Mouse (Mus musculus) adrenal gland, postnatal 14 days (tissue): Measurements from ENCODE around the gene H2-M10.6. TPM values are rescaled to one million over a fixed set of nuclear protein-coding genes. Genes with fewer than 3 reads are reported as not detected.
A peak's percentile ranks its signal among the peaks of the same experiment; 100 is the strongest.
"Not testable (repeated sequence)": the region's sequence is repeated elsewhere in the genome, so short reads cannot be mapped to it uniquely, and the experiment has no call there.

Experiments
- DNase-seq: peaks from one replicate; pipeline ENCODE4 v3.0.0; 2021; ENCODE audit warnings: mixed read lengths
- long read RNA-seq, 2 experiments: library from polyadenylated mRNA; stranded (forward); transcript quantifications; one replicate each; pipeline ENCODE4 v2.0.0; 2021
- total RNA-seq: library from RNA; stranded (reverse); gene quantifications from 2 replicates; pipeline ENCODE4 v1.2.3, GENCODE M21; 2021

Gene H2-M10.6
- total RNA-seq = not detected in 2 replicates
- long read RNA-seq, experiment 1 = 0 reads
- long read RNA-seq, experiment 2 = 0 reads

DNA sequence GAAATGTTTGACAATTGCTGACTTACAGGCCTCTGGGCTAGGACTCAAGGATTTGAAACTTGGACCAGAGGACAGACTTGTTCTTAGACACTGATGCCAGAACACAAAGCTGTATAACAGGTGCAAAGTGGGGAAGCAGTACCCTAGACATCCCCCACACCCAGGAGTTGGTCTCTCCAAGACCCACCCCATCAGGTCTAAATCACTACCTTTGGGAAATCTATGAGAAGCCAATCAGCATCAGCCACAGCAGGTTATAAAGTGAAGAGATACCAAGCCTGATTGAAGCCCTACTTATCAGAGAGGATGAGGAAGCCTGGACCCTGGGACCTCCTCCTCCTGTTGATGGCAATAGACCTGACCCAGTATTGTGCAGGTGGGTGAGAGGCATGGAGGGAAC, at the start of gene H2-M10.6:
Gene H2-M10.6 (plus strand): TSS at position 301 of the 400 bp plus-strand sequence.
- DNase-seq = no peak

DNA sequence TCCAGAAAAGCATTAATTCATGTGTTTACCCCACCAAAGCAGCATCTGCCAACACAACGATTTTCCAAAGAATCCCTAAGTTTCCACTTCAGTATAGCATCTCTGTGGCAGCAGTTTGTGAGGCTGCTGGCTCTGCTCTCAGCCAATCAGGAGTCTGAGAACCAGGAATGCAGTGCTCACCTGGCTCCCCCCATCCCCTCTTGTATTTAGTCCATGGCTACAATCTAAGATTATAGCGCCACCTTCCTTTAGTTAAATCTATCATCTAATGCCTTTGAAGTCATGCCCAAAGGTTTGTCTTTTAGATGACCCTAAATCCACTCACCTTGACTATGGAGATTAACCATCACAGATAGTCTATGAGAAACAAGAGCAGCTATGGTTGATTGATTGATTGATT, 48.2 kb upstream of the H2-M10.6 start:
- no peak for DNase-seq

DNA sequence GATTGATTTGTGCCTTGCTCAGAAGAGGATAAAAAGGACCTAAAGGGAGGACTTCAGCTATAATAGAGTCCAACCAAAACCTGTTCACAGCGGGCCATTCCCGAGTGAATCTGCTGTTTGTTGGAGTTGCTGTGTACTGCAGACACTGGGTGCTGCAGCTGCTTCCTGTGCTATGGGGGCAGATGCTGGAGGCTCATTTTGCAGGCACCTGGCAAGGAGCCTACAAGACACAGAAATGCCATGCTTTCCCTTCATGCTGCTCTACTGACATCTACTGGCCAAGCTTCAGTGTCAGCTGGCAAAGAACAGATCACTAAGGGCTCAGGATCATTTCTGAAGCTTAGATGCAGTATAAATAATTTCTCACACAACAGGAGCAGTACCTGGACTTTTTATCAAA, 47.7 kb upstream of the H2-M10.6 start:
- DNase-seq = peak; percentile 14

DNA sequence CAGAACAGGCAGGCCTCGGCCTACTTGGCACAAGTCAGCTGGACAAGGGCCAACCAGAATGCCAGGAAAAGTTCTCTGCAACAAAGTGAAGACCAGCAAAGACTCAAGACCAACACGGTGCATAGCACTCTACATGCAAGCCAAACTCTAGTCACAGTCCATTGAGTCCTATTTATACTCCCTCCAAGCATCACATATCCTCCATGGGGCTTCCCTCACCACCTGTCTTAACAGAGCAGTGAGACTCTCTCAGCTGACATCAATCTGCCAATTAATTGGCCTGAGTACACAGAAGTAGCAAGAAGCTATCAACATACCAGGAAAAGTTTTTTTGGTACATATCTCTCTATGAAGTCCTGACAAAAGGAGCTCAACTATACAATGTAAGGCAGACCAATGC, 46.6 kb upstream of the H2-M10.6 start:
- peak; percentile 31 for DNase-seq

DNA sequence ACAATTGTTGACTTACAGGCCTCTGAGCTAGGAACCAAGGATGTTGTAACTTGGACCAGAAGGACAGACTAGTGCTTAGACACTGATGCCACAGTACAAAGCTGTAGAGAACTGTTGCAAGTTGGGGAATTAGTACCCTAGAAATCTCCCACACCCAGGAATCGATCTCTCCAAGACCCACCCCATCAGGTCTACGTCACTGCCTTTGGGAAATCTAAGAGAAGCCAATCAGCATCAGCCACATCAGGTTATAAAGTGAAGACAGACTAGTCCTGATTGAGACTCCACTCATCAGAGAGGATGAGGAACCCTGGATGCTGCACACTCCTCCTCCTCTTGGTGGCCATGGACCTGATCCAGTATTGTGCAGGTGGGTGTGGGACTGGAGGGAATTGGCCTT, 39.4 kb upstream of the H2-M10.6 start, which contains the start of gene H2-M10.5:
Gene H2-M10.5 (plus strand): TSS at position 301 of the 400 bp plus-strand sequence.
- not testable (repeated sequence) for DNase-seq

DNA sequence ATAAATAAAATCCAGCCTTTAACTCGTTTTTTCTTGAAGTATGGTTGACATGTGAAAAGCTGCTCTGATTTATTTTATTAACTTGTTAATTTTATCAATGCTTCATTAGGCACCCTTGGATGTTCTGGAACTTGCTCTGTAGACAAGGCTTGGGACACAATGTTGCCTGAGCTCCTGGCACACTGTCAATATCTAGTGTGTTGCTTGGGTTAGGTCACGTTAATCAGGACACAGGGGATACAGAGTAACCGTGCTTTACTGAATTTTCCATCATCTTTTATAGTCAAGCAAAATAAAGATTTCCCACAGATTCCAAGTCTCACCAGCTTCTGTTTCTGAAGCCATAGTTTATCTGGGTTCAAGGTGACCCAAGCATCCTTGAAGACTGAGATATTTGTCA, 30.4 kb upstream of the H2-M10.6 start:
- no peak for DNase-seq

DNA sequence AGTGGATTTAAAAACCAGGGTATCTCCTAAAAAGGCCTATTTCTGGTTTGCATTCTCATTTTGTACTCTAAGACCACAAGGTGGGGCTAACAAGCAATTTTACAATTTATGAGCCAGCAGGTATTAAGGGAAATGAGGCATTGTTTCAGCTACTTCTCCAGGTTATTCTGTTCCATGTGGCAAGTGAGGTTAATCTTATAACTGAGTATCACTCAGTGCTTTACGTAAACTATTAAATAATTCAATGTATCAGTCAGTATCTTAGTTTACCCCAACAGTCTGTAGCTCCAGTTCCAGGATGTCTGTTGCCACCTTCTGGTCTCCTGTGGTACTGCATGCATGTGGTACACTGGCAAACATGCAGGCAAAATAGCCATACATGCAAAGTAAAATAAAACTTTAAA, 25.5 kb upstream of the H2-M10.6 start:
- peak; percentile 25 for DNase-seq

DNA sequence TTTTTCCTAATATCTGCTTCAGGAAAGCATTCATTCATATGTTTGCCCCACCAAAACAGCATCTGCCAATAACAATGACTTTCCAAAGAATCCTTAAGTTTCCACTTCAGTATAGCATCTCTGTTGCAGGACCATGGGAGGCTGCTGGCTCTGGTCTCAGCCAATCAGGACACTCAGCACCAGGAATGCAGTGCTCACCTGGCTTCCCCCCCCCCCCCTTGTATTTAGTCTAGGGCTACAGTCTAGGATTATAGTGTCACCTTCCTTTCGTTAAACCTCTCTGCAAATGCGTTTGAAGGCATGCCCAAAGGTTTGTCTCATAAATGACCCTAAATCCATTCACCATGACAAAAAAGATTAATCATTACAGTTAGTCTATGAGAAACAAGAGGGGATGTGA, 23.6 kb upstream of the H2-M10.6 start:
- DNase-seq = no peak

DNA sequence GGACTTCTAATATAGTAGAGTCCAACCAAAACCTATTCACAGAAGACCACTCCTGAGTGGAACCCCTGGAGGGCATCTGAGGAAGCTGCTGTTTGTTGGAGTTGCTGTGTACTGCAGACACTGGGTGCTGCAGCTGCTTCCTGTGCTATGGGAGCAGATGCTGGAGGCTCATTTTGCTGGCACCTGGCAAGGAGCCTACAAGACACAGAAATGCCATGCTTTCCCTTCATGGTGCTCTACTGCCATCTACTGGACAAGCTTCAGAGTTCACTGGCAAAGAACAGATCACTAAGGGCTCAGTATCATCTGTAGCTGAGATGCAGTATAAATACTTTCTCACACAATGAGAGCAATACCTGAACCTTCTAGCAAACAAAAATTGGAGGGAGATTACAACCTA, 23.2 kb upstream of the H2-M10.6 start:
- DNase-seq = peak; percentile 82

DNA sequence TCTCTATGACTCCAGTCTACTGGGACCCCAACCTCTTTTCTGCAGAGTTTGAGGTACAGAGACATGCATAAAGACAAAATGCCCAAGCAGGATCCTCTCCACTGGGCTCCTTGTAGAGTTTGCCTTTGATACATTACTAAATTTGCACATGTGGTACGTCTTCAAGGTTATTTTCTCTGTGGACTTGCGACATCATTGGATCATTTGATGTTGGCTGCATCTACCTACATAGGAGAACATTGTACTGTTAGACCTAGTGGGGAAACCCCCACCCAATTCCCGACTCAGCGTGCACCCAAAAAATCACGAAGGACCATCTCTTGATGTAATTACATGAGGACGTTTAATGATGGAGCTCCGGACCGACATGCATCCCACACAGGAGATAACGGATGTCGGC, 12.5 kb upstream of the H2-M10.6 start:
- DNase-seq = no peak

DNA sequence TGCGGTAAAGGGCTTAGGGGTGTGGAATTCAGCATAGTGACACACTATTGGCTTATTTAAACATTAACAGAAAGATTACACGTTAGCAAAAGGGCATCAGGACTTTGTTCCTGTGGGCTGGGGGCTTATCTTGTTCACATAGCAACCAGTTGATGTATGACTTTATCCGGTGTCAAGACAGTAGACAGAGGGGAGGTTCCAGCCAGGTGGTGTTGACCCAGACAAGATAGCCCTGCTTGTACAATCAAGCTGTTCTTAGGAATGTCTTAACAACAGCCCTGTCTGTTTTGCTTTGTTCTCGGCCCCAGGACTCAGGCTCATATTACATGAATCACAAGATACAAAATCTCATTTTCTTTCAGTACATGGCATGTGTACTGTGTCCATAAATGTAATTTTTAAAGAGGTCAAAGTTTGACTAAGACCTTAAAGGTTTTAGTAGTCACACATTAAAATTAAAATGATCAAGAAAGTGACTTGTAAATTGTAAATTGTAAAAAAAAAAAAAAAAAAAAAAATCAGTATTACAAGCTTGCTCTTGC, 12.0 kb upstream of the H2-M10.6 start:
- DNase-seq = not testable (repeated sequence)

DNA sequence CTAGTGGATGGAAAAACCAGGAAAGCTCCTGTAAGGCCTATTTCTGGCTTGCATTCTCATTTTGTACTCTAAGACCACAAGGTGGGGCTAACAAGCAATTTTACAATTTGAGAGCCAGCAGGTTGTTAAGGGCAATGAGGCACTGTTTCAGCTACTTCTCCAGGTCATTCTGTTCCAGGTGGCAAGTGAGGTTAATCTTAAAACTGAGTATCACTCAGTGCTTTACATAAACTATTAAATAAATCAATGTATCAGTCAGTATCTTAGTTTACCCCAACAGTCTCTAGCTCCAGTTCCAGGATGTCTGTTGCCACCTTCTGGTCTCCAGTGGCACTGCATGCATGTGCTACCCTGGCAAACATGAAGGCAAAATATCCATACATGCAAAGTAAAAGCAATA, 12.0 kb downstream of the H2-M10.6 start:
- peak; percentile 62 for DNase-seq

DNA sequence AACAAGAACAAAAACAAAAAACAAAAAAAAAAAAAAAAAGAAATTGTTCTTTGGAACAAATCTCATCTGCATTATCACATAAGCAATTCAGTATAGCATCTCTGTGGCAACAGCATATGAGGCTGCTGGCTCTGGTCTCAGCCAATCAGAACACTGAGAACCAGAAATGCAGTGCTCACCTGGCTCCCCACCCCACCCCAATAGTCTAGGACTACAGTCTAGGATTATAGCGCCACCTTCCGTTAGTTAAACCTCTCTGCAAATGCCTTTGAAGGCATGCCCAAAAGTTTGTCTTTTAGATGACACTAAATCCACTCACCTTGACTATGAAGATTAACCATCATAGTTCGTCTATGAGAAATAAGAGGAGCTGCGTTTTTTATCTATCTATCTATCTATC, 13.6 kb downstream of the H2-M10.6 start:
- no peak for DNase-seq

DNA sequence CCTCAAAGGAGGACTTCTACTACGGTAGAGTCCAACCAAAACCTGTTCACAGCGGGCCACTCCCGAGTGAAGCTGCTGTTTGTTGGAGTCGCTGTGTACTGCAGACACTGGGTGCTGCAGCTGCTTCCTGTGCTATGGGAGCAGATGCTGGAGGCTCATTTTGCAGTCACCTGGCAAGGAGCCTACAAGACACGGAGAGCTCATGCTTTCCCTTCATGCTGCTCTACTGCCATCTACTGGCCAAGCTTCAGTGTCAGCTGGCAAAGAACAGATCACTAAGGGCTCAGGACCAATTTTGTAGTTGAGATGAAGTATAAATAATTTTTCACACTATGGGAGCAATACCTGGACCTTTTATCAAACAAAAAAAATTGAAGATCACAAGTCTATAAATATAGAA, 14.0 kb downstream of the H2-M10.6 start:
- DNase-seq = peak; percentile 90

DNA sequence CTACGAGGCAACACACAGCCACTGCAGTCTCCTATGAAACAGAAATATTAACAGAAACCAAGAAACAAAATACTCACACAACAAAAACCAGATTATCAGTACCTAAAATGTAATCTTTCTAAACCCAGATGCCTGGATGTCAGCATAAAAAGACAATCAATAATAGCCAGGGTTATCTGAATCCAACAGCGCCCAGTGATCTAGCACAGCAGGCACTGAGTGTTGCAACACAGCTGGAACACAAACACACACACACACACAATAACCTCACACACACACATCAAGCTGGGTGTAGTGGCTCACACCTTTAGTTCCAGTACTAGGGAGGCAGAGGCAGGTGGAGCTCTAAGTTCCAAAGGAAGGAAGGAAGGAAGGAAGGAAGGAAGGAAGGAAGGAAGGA, 16.5 kb downstream of the H2-M10.6 start:
- no peak for DNase-seq

DNA sequence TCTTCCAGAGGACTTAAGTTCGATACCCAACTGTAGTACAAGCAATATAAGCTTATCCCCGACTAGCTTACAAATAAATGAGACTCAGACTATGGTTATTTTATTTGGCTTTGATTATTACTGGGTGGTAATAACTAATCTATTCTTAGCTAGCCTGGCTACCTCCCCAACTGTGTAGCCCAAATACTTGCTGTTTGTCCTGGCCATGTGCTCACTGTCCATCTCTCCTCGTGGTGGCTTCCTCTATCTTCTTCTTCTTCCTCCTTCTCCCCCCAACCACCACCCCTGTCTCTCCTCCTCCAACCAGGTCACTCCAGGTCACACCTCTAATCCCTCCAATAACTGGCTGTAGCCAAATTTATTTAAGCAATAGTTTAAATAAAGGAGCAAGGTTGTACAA, 18.5 kb downstream of the H2-M10.6 start:
- DNase-seq = no peak

DNA sequence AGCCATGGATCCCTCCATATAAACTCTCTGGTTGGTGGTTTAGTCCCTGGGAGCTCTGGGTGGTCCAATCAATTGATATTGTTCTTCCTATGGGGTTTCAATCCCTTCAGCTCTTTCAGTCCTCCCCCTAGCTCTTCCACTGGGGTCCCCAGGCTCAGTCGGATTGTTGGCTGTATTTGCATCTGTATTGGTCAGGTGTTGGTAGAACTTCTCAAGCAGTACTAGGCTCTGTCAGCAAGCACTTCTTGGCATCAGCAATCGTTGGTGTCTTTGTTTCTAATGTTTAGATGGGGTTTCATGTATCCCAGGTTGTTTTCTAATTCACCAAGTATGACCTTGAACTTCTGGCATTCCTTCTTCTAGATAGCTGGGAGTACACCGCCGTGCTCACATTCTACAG, 20.7 kb downstream of the H2-M10.6 start:
- no peak for DNase-seq

DNA sequence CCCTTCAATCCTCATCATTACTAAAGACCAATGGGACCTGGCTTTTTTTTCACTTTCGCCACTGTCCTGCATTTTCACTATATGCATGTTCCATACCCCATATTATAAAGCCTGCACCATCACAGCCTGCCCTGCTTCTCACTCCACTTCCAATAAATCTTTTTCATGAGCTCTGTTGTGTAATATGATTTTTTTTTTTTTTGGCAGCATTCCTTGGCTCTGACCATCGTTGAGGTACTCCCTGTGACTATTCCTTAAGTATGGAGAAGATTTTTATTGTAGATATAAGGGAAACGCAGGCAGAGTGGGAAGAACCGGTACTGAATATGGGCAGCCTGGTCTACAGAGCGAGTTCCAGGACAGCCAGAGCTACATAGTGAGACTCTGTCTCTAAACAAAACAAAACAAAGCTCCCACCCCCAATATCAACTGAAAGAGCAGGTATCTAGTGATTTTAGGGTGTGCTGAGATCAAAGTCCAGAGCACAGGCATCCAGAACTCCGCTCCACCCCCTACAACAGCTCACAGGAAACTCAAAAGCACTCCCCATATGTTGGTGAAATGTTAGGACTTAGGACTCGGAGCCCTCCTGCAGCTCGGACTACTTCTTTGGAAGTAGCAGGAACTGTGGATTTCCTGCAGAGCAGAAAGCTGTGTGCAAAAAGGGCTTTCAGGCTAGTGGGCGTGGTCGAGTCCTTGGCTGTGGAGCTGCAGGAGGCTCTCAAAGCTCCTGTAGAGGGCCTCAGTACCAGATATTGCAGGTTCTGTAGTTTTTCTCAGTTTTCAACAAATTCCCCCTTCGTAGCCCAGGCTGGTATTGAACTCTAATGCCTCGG, 23.8 kb downstream of the H2-M10.6 start:
- peak; percentile 79 for DNase-seq

DNA sequence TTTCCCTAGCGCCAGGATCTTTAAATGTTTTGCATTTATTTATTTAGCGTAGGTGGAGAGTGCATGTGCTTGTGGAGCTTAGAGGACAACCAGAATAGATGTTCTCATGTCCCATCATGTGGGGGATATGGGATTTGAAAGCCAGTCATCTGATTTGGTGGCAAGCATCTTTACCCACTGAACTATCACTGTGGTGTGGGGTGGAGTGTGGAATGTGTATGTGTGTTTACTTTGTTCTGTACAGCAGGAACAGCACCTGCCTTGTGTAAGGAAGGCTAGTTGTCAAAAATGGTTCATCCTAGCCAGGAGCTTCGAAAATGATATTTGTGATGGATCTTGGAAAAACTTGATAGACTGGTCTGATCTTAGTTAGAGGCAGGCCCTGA, 24.4 kb downstream of the H2-M10.6 start:
- peak; percentile 13 for DNase-seq

DNA sequence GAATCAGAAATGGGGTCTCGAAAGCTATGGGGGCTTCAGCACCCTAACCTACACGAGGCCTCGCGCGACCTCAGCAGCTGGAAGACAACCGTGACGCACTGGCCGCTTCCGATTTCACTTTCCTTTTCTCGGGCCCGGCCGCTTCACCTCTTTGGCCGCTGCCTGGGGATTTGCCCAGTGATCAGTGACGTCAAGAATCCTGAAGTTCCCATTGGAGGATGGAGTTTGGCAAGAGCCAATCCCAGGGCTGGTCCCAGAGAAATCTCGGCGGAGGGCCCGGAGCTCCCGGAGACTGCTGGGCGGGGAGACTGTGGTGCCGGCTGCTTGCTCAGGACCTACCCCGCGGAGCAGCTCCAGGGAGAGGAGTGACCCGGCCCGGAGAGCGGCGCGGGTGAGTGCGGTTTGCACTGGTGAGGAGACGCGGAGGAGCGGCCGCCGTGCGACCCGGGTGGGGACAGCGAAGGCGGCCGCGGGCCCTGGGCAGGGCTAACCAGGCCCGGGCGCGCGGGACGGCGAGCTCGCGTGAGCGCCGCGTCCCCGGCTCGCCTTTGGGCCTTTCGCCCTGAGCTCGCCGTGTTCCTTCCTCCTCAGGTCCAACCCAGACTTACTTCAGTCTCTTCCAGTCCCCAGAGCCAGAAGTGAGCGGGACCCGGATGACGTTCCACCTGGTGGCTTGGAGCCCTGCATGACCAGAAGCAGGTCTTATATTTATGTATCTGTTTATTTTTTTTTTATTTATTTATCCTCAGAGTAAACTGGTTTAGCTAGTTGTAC, 25.1 kb downstream of the H2-M10.6 start, which contains the start of gene Trim26:
Gene Trim26 (plus strand): TSS at position 261 of the 774 bp plus-strand sequence.
- peak; percentile 99 for DNase-seq

DNA sequence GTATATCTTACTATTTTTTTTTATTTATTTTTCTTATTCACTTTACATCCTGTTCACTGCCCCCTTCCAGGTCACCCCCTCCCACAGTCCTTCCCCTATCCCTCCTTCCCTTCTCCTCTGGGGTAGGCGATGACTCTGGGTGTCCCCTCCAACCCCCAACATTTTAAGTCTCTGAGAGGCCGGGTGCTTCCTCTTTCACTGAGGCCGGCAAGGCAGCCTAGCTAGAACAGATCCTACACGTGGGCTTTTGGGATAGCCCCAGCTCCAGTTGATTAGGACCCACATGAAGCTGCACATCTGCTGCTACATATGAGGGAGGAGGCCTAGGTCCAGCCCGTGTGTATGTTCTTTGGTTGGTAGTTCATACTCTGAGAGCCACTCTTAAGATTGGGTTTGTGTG, 27.0 kb downstream of the H2-M10.6 start:
- no peak for DNase-seq

DNA sequence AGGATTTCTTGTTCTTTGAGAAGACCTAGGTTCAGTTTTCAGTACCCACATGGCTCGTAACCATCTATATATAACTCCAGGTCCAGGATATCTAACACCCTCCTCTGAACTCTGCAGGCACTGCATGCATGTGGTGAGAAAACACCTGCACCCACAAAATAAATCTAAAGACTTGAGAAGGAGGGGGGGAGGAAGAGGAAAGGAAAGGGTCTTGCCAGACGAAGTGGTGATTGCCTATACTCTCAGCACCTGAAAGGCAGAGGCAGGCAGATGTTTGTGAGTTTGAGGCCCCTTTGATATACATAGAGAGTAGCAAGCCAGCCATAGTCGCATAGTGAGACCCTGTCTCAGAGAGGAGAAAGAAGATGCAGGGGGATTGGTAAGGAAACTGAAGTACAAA, 28.0 kb downstream of the H2-M10.6 start:
- DNase-seq = no peak

DNA sequence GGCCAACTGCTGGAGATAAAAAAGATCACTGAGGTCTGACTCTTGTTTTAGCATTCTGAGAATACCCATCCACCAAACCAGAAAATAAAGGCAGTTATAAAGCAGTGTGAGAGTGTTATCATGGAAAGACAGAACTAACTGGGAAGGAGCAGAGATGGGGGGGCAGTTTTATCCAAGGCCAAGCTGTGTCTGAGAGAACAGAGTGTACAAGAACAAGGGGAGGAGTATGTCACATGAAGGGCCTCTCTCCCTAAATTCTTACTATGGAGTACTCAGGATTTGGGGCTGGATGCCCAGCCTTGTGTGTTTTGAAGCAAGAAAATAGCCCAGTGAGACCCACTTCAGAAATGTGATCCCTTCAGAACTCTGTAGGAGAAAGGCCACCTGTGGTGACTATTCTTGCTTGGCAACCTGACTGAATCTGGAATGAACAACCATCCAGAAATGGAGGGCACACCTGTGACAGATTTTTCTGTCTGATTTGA, 29.0 kb downstream of the H2-M10.6 start:
- no peak for DNase-seq
